Mouse (Mus musculus) heart, postnatal 4 days (tissue): ENCODE measurements at regions not wholly inside any gene's neighbourhood (a gene's known extent, or its start where the extent isn't known, plus 50 kb on each side); places are given as distances from the start of the nearest gene placed in this dataset.
A peak's percentile ranks its signal among the peaks of the same experiment; 100 is the strongest.

Experiments
- DNase-seq: peaks from one replicate; pipeline ENCODE4 v3.0.0; 2021

GRCm38 (mm10) chr10:71754799-71755198 is 407.2 kb downstream of the Ipmk start:
- DNase-seq = no peak

- DNase-seq = no peak
These were observed 431.3 kb downstream of the Ipmk start for GRCm38 (mm10) chr10:71778903-71779302.

GRCm38 (mm10) chr10:71789241-71789640 is 441.7 kb downstream of the Ipmk start:
- DNase-seq = no peak

- no peak for DNase-seq
These were observed 442.4 kb downstream of the Ipmk start for GRCm38 (mm10) chr10:71789936-71790335.

- DNase-seq = no peak
These were observed 451.1 kb downstream of the Ipmk start for GRCm38 (mm10) chr10:71798638-71799037.

GRCm38 (mm10) chr10:71802457-71802856 is 454.9 kb downstream of the Ipmk start:
- no peak for DNase-seq

GRCm38 (mm10) chr10:71832633-71833032 is 485.1 kb downstream of the Ipmk start:
- DNase-seq = no peak

- DNase-seq = no peak
These were observed 487.5 kb downstream of the Ipmk start for GRCm38 (mm10) chr10:71835018-71835417.

GRCm38 (mm10) chr10:71857089-71857488 is 509.5 kb downstream of the Ipmk start:
- DNase-seq = no peak

- DNase-seq = peak; percentile 5
These were observed 510.0 kb downstream of the Ipmk start for GRCm38 (mm10) chr10:71857518-71857973.

GRCm38 (mm10) chr10:71893726-71894125 is 546.2 kb downstream of the Ipmk start:
- DNase-seq = no peak

- no peak for DNase-seq
These were observed 557.5 kb downstream of the Ipmk start for GRCm38 (mm10) chr10:71905029-71905428.
